Mouse (Mus musculus) naive thymus-derived CD4-positive, alpha-beta T cell, adult 5 months (primary cell): ENCODE data around the gene Ypel4. TPM values are rescaled to one million over a fixed set of nuclear protein-coding genes. Genes with fewer than 3 reads are reported as not detected.

Source experiments
- polyA plus RNA-seq: library from polyadenylated mRNA; unstranded; fragments of 100-300 nt; shearing (Covaris generic); gene quantifications from one replicate; pipeline ENCODE4 v1.2.1, GENCODE M21; 2017

Gene Ypel4
- polyA plus RNA-seq, result 0.77 TPM

DNA sequence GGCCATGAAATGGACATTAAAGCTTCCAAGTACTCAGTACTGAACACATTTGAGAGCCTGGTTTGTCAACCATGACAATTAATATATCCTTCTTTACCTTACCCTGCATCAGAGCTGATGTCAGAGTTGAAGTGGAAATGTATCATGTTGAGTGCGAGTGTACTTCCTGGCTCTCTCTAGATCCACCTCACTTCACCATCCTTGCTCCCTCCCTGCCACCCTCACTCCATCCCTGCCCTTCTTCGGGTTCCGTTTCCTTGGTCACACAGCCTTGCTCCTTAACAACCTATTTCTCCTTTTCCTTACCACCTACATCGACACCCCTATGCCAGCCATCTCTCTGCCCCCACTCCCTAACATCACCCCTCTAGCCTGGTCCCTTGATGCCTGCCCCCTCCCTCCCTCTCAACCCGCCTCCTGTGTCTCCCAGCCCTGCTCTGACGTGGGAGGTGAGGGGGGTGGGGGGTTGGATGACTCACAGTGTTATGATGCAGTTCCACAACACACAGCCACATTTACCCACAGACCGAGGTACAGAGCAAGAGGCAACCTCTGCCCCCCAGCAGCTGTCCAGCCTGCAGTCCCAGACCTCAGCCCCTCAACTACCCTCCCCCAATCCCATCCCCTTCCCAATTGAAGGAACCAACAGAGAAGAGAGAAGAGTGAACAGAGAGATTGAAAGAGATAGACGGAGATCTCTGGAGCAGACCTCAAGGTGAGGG is at the start of gene Ypel4:
Gene Ypel4 (plus strand): TSS at position 480 of the 722 bp plus-strand sequence.

DNA sequence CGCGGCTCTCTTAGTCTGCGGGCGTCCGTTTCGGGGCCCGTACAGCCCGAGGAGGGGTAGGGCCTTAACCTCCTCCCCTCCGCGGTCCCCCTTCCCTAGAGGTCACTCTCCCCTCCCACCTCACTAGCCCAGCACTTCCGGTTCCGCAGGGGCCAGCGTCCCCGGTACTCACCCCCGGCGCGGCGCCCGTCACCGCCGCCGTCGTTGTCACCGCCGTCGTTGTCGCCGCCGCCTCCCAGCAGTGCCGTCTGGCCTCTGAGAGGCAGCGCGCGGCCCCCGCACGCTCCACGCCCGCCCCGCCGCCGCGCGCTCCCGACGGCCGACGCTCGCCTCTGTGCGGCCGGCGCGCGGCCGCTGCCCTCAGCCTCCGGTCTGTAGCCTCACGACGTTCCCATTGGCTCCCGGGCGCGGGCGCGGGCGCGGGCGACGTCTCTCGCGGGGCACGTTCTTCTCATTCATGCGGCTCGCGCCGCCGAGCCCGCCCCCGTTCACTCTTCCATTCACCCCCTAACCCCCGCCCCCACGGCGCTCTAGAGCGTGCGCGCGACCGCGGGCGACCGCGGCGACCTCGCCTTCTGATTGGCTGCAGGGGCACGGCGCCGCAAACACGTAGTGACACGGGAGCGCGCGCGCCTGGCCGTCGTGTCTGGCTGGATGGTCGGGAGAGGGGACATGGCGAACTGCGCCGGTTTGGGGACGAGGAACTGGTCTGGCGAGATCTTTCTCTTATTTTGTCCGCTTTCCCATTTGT is 18.9 kb upstream of the Ypel4 start, which contains the start of gene Zdhhc5:
Gene Zdhhc5 (minus strand): TSS at position 370 of the 751 bp plus-strand sequence.

DNA sequence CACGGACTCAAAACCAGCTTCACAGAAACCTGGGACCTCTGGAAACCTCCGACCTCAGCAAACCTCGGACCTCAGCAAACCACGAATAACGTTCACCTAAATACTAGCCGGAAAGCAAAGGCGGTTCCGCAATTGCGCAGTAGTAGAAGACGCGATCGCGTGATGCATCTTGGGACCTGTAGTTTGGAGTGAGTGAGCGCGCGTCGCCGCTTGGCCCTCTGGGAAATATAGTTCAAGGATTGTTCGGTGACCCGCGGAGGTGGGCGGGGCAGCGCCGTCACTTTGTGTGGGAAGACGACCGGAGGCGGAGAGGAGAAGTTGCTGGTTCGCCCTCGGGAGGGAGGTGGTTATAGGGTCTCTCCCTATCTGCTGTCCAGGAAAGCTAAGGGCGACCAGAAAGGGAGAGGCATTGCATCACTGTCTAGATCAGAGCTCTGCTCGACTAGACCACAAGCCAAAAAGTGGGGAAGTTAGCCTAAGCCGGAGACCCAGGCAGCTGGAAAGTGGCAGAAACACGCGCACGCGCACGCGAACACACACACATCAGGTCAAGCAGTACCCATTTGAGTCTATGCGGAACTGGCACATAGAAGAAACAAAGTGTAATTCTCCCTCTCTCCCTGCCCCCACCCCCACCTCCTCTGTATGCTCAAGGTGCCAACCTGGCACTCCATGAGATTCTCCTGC is 6.5 kb upstream of the Ypel4 start, which contains the start of gene Clp1:
Gene Clp1 (minus strand): TSS at position 179 of the 687 bp plus-strand sequence.

DNA sequence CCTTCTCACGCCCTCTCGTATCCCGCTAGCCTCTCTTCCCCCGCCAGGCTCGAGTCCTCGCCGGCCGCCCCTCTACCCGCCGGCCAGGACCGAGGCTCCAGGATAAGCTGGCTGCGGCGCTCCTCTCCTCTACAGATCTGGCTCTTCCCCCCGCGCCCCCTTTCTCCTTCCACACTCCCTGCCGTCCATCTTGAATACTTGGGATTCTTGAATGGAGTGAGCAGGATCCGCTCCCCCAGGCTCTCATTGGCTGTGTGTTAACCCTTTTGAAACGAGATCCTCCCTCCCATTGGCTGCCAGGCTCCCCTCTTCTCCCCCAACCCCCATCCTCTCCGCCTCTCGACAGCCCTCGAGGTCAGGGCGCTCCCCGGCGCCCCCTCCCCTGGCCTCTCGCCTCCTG is 9.7 kb downstream of the Ypel4 start, which contains the start of gene Gm19426:
Gene Gm19426 (minus strand): TSS at position 95 of the 400 bp plus-strand sequence.

DNA sequence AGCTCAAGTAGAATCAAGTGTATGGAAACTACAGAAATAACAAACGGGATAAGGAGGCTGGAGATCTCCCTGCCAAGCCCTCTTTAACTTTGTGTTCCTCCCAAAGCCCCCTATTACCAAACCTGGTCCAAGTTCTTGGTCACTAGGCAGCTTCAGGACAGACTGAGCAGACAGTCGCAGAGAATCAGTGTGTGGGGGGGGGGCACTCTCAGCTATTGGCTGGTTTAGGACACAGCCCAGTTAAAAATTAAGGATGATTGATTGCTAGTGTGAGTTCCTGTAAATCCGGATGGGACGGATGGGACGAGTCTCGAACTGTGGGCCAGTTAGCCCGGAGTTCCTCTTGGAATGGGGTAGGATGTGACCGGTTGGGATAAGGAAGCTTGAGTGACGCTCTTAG is 41.4 kb downstream of the Ypel4 start, which contains the start of gene Serping1:
Gene Serping1 (minus strand): TSS at position 204 of the 400 bp plus-strand sequence.

Other genes starting within 250 kb of the Ypel4 start
- gene Ctnnd1, start 83.3 kb upstream of the Ypel4 start, polyA plus RNA-seq, result not detected
- 0.19 TPM for gene Btbd18, start 75.0 kb upstream of the Ypel4 start, polyA plus RNA-seq
- 48.7 TPM for gene Selenoh, start 63.3 kb upstream of the Ypel4 start, polyA plus RNA-seq
- not detected for gene Gm28635, start 56.0 kb upstream of the Ypel4 start, polyA plus RNA-seq
- 16.4 TPM for gene Med19, start 55.7 kb upstream of the Ypel4 start, polyA plus RNA-seq
- 57.6 TPM for gene Tmx2, start 54.9 kb upstream of the Ypel4 start, polyA plus RNA-seq
- gene Zdhhc5, start 18.9 kb upstream of the Ypel4 start, polyA plus RNA-seq, result 49.6 TPM
- 74.1 TPM for gene Clp1, start 6.7 kb upstream of the Ypel4 start, polyA plus RNA-seq
- not detected for gene Gm19426, start 9.6 kb downstream of the Ypel4 start, polyA plus RNA-seq
- gene Serping1, start 41.4 kb downstream of the Ypel4 start, polyA plus RNA-seq, result not detected
- 0.73 TPM for gene Ube2l6, start 64.8 kb downstream of the Ypel4 start, polyA plus RNA-seq
- not detected for gene Smtnl1, start 88.6 kb downstream of the Ypel4 start, polyA plus RNA-seq
- 20.9 TPM for gene Timm10, start 92.9 kb downstream of the Ypel4 start, polyA plus RNA-seq
- not detected for gene Slc43a1, start 104.8 kb downstream of the Ypel4 start, polyA plus RNA-seq
- not detected for gene Rtn4rl2, start 152.7 kb downstream of the Ypel4 start, polyA plus RNA-seq
- gene Slc43a3, start 202.5 kb downstream of the Ypel4 start, polyA plus RNA-seq, result 0.71 TPM
- not detected for gene Prg2, start 246.4 kb downstream of the Ypel4 start, polyA plus RNA-seq